Mouse (Mus musculus) neural tube, postnatal 0 days (tissue): Measurements from ENCODE around the gene Cacng1. TPM values are rescaled to one million over a fixed set of nuclear protein-coding genes. Genes with fewer than 3 reads are reported as not detected.

Experiments
- polyA plus RNA-seq: library from polyadenylated mRNA; unstranded; fragments of >200 nt; fragmentation: Nextera tagmentation; extraction: Ambion mirVana; gene quantifications from 2 replicates; pipeline ENCODE4 v1.2.1, GENCODE M21; 2015

Cacng1 gene
- 1.3 and 1.6 TPM in 2 replicates for polyA plus RNA-seq

GRCm38 (mm10) chr11:107716332-107716938, at the start of gene Cacng1:
Cacng1 (minus strand) TSS chr11:107716522.

Other genes starting within 250 kb of the Cacng1 start
- 45.3 and 45.8 TPM in 2 replicates for gene Pitpnc1, start 245.8 kb downstream of the Cacng1 start, polyA plus RNA-seq
- gene Psmd12, start 237.0 kb downstream of the Cacng1 start, polyA plus RNA-seq = 140 TPM in 2 replicates
- gene Helz, start 168.6 kb downstream of the Cacng1 start, polyA plus RNA-seq = 10.8 and 12.0 TPM in 2 replicates
- 65.3 and 77.7 TPM in 2 replicates for gene Cacng4, start 78.0 kb upstream of the Cacng1 start, polyA plus RNA-seq
- gene Cacng5, start 198.5 kb upstream of the Cacng1 start, polyA plus RNA-seq = 22.6 and 25.1 TPM in 2 replicates